Comparison of ENCODE assay signal across 16 mouse cellular contexts in the genomic region with DNA sequence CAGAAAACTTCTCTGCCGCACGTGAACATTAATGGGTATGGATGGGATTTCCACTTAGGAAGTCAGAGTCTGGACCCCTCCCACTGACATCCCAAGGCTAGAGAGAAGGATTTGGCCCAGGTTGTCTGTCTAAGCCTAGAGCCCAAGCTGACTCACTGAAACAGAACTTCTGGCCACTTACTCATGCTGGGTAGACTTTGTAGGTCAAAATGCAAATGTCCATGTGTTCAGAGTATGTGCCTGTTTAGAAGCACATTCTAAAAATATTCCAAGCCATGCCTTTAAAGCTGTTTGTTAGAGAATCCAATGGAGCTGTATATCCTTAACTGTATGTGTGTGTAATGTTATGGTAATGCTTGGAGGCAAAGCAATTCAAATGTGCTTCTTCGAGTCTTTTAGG.
"Had no signal": no experiment of that assay in that cellular context is flagged by ENCODE, and none has a peak within 500 bp of the region (broad histone marks: within the 10 kb centered on the region; RNA-seq: fewer than 3 reads in every experiment).

No protein-coding gene starts in this region.

- H3K36me3 ChIP-seq: limb, embryonic 15.5 days; liver, embryonic 12.5 days; lung, embryonic 15.5 days; midbrain, embryonic 15.5 days; neural tube, embryonic 13.5 days had no signal

- DNase-seq: kidney, adult 8-10 months; kidney, postnatal 25 days; layer of hippocampus, postnatal 36 days; lung, postnatal 14 days; retina, postnatal 1 day; right cerebral cortex, postnatal 14 days; thymus, postnatal 4 days had no signal

- H3K4me2 ChIP-seq: limb, embryonic 15.5 days; liver, embryonic 12.5 days; lung, embryonic 15.5 days; midbrain, embryonic 11.5 days; midbrain, embryonic 15.5 days; neural tube, embryonic 13.5 days had no signal

- H3K9ac ChIP-seq: limb, embryonic 15.5 days; liver, embryonic 12.5 days; lung, embryonic 15.5 days; midbrain, embryonic 15.5 days; neural tube, embryonic 13.5 days had no signal

- H3K27me3 ChIP-seq: limb, embryonic 15.5 days; liver, embryonic 12.5 days; lung, embryonic 15.5 days; megakaryocyte, embryonic 14.5 days; midbrain, embryonic 15.5 days; neural tube, embryonic 13.5 days had no signal

- H3K4me3 ChIP-seq: limb, embryonic 15.5 days; liver, embryonic 12.5 days; lung, embryonic 15.5 days; megakaryocyte, embryonic 14.5 days; midbrain, embryonic 15.5 days; neural tube, embryonic 13.5 days had no signal

- ATAC-seq: intestine, postnatal 0 days; liver, embryonic 12.5 days; midbrain, embryonic 15.5 days had no signal

- H3K9me3 ChIP-seq: limb, embryonic 15.5 days; liver, embryonic 12.5 days; lung, embryonic 15.5 days; midbrain, embryonic 15.5 days; neural tube, embryonic 13.5 days had no signal

- H3K27ac ChIP-seq: limb, embryonic 15.5 days; liver, embryonic 12.5 days; lung, embryonic 15.5 days; macrophage; midbrain, embryonic 15.5 days; neural tube, embryonic 13.5 days had no signal

- H3K4me1 ChIP-seq: limb, embryonic 15.5 days; liver, embryonic 12.5 days; lung, embryonic 15.5 days; megakaryocyte, embryonic 14.5 days; midbrain, embryonic 15.5 days; neural tube, embryonic 13.5 days had no signal
